Mouse (Mus musculus) heart, postnatal 0 days (tissue): ENCODE measurements at regions not wholly inside any gene's neighbourhood (a gene's known extent, or its start where the extent isn't known, plus 50 kb on each side); places are given as distances from the start of the nearest gene placed in this dataset.

ENCODE experiments used
- ATAC-seq: fragments of 200-750 bp; cut with Nextera tagmentation; 2 replicates; pipeline ENCODE4 v1.8.0; 2017; ENCODE audit warnings: low read depth, moderate number of reproducible peaks, moderate library complexity; ENCODE audit not compliant: insufficient read depth
- DNase-seq: peaks from one replicate; pipeline ENCODE4 v3.0.0-alpha.2; 2016; ENCODE audit warnings: low spot score
- H3K27ac ChIP-seq: fragments of 300-500 bp; sonication (generic); 2 replicates; pipeline ENCODE4 v1.5.1; 2014; ENCODE audit warnings: low read depth, mild to moderate bottlenecking
- H3K27me3 ChIP-seq: fragments of 300-500 bp; sonication (generic); 2 replicates; pipeline ENCODE4 v1.6.1; 2014; ENCODE audit warnings: low read length, mixed read lengths; ENCODE audit not compliant: control insufficient read depth, insufficient read depth
- H3K36me3 ChIP-seq: fragments of 300-500 bp; sonication (generic); replicated peaks from 2 replicates; pipeline ENCODE4 v1.6.1; 2014; ENCODE audit warnings: low read length, mixed read lengths; ENCODE audit not compliant: control insufficient read depth, insufficient read depth
- H3K4me1 ChIP-seq: fragments of 300-500 bp; sonication (generic); 2 replicates; pipeline ENCODE4 v1.6.1; 2014; ENCODE audit warnings: antibody characterized with exemption; ENCODE audit not compliant: control insufficient read depth, insufficient read depth
- H3K4me2 ChIP-seq: fragments of 300-500 bp; sonication (generic); 2 replicates; pipeline ENCODE4 v1.6.1; 2014; ENCODE audit warnings: low read depth, mild to moderate bottlenecking, low read length, moderate library complexity
- H3K4me3 ChIP-seq: fragments of 300-500 bp; sonication (generic); 2 replicates; pipeline ENCODE4 v1.5.1; 2014; ENCODE audit warnings: low read depth, low read length
- H3K9ac ChIP-seq: fragments of 300-500 bp; sonication (generic); replicated peaks from 2 replicates; pipeline ENCODE4 v1.6.1; 2014; ENCODE audit warnings: low read depth, low read length, mixed read lengths
- H3K9me3 ChIP-seq: fragments of 300-500 bp; sonication (generic); replicated peaks from 2 replicates; pipeline ENCODE4 v1.6.1; 2016; ENCODE audit warnings: low read length; ENCODE audit not compliant: control insufficient read depth
- CTCF ChIP-seq: IDR thresholded peaks from 2 replicates; pipeline ENCODE4 v1.5.1; 2016; ENCODE audit warnings: antibody characterized with exemption, control low read depth, low read depth
- EP300 ChIP-seq: IDR thresholded peaks from 2 replicates; pipeline ENCODE4 v1.6.1; 2016; ENCODE audit warnings: antibody characterized with exemption, low read depth
- WGBS: fragments of 180-500 bp; shearing (Covaris S2); extraction: QIAGEN DNeasy Blood & Tissue Kit; methylation state at CpG from one replicate; pipeline ENCODE4 v1.1.7; 2014; 5-methylcytosine and 5-hydroxymethylcytosine counted together

DNA sequence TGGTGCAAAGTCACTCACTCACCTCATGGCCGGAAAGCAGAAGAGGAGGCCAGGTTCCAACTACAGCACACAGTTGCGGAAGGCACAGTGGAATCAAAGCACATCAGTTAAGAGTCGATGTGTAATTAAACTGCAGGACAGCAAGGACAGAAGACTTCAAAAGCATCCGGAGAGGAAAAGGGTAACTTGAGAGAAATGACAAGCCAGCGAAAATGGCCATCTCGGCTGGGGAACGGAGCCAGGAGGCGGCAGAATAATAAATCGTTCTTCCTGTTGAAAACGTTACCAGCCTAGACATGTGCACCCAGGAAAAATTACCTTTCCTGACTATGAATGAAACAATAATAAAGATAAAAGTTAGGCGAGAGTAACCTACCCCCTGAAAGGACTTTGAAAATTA lies 56.2 kb upstream of the Zdhhc17 start:
- Histone ChIP-seq H3K27ac (no peak overlapping the region), H3K4me2 (no peak overlapping the region), H3K4me1 (0 out of 2 replicates have a peak, but pooled peaks cover 8% of the 10 kb centered on the region), H3K36me3 (no peaks in the 10 kb centered on the region), H3K27me3 (no peaks in the 10 kb centered on the region), H3K9me3 (no peaks in the 10 kb centered on the region), H3K9ac (no peak overlapping the region), H3K4me3 (no peak overlapping the region)
- WGBS: 78% methylated on average over 11 of the region's 11 CpGs
- TF ChIP-seq EP300 (no peak), CTCF (no peak)
- no peak for ATAC-seq
- no peak for DNase-seq

DNA sequence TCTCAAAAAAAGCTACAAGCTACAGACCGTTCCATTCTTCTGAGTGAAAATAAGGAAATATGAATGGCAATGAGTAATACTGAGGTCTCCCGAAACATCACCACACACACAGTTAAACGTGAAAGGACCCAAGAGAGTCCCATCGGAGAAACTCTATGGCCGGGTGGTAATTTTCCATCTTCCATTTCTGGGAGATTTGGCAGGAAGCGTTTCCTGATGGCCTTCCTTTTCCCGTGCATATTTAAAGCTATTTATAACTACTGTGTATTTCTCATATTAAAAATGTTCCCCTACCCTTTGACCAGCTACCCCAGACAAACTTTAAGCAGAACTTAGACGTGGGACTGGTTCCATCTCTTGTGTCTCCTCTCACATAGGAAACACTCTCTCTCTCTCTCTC lies 50.7 kb upstream of the Zdhhc17 start:
- no peak overlapping the region for H3K9ac ChIP-seq
- 57% methylated on average over 8 of the region's 8 CpGs for WGBS
- H3K4me2 ChIP-seq: no peak overlapping the region; the same call in 1 of the 2 replicates
- H3K36me3 ChIP-seq: no peaks in the 10 kb centered on the region
- H3K27ac ChIP-seq: peak overlapping the region; percentile 57; the same call in 1 of the 2 replicates
- DNase-seq (no peak), ATAC-seq (no peak)
- H3K9me3 ChIP-seq: no peaks in the 10 kb centered on the region
- no peak overlapping the region for H3K4me3 ChIP-seq
- TF ChIP-seq CTCF (no peak), EP300 (no peak)
- 0 out of 2 replicates have a peak, but pooled peaks cover 8% of the 10 kb centered on the region for H3K4me1 ChIP-seq
- no peaks in the 10 kb centered on the region for H3K27me3 ChIP-seq
